Mouse (Mus musculus) lung, embryonic 14.5 days (tissue): Measurements from ENCODE around the gene Serinc5. TPM values are rescaled to one million over a fixed set of nuclear protein-coding genes. Genes with fewer than 3 reads are reported as not detected.
A peak's percentile ranks its signal among the peaks of the same experiment; 100 is the strongest.

Experiments used
- ATAC-seq: fragments of 200-750 bp; cut with Nextera tagmentation; 2 replicates; pipeline ENCODE4 v1.8.0; 2017; ENCODE audit warnings: mild to moderate bottlenecking, moderate TSS enrichment, moderate library complexity; ENCODE audit not compliant: insufficient read depth
- DNase-seq: peaks from one replicate; pipeline ENCODE4 v3.0.0-alpha.2; 2015
- H3K27ac ChIP-seq: fragments of 300-500 bp; sonication (generic); 2 replicates; pipeline ENCODE4 v1.5.1; 2014; ENCODE audit warnings: low read depth, mild to moderate bottlenecking, moderate library complexity
- H3K27me3 ChIP-seq: fragments of 300-500 bp; sonication (generic); 2 replicates; pipeline ENCODE4 v1.6.1; 2014; ENCODE audit warnings: low read length, control low read depth; ENCODE audit not compliant: insufficient read depth
- H3K36me3 ChIP-seq: fragments of 300-500 bp; sonication (generic); 2 replicates; pipeline ENCODE4 v1.6.1; 2014; ENCODE audit warnings: control low read depth; ENCODE audit not compliant: insufficient read depth
- H3K4me1 ChIP-seq: fragments of 300-500 bp; sonication (generic); 2 replicates; pipeline ENCODE4 v1.6.1; 2014; ENCODE audit warnings: antibody characterized with exemption, control low read depth; ENCODE audit not compliant: insufficient read depth
- H3K4me2 ChIP-seq: fragments of 300-500 bp; sonication (generic); 2 replicates; pipeline ENCODE4 v1.6.1; 2014; ENCODE audit warnings: mild to moderate bottlenecking
- H3K4me3 ChIP-seq: fragments of 300-500 bp; sonication (generic); 2 replicates; pipeline ENCODE4 v1.5.1; 2014; ENCODE audit warnings: low read depth, low read length
- H3K9ac ChIP-seq: fragments of 300-500 bp; sonication (generic); 2 replicates; pipeline ENCODE4 v1.6.1; 2014
- H3K9me3 ChIP-seq: fragments of 300-500 bp; sonication (generic); 2 replicates; pipeline ENCODE4 v1.6.1; 2016; ENCODE audit warnings: low read depth, low read length, control low read depth
- CTCF ChIP-seq: IDR thresholded peaks from 2 replicates; pipeline ENCODE4 v1.5.1; 2016; ENCODE audit warnings: antibody characterized with exemption, low read depth
- WGBS: fragments of 180-500 bp; shearing (Covaris S2); extraction: QIAGEN DNeasy Blood & Tissue Kit; methylation state at CpG from one replicate; pipeline ENCODE4 v1.1.7; 2014; 5-methylcytosine and 5-hydroxymethylcytosine counted together
- polyA plus RNA-seq: library from polyadenylated mRNA; unstranded; fragments of >200 nt; fragmentation: Nextera tagmentation; extraction: Ambion mirVana; gene quantifications from 2 replicates; pipeline ENCODE4 v1.2.1, GENCODE M21; 2014

Serinc5 gene
- polyA plus RNA-seq, 1 experiment from 2014 or later: 22.0 TPM

- Histone ChIP-seq H3K4me1 (no peaks in the 10 kb centered on the region), H3K4me2 (no peak overlapping the region), H3K4me3 (no peak overlapping the region), H3K9ac (no peak overlapping the region), H3K27me3 (no peaks in the 10 kb centered on the region), H3K27ac (no peak overlapping the region), H3K9me3 (no peaks in the 10 kb centered on the region), H3K36me3 (no peaks in the 10 kb centered on the region)
- TF ChIP-seq CTCF: no peak
- 74% methylated on average over 3 of the region's 3 CpGs for WGBS
- DNase-seq (no peak), ATAC-seq (no peak)
Observed at GRCm38 (mm10) chr13:92739858-92740257, 129.0 kb downstream of the Serinc5 start.

GRCm38 (mm10) chr13:92740671-92741270, 129.9 kb downstream of the Serinc5 start:
- H3K27me3 ChIP-seq: no peaks in the 10 kb centered on the region
- DNase-seq (peak; percentile 89), ATAC-seq (peak; percentile 50; the same call in 1 of the 2 replicates)
- TF ChIP-seq CTCF: peak; percentile 81
- no peak overlapping the region for H3K9ac ChIP-seq
- H3K27ac ChIP-seq: no peak overlapping the region
- WGBS: 4% methylated on average over 2 of the region's 2 CpGs
- H3K4me3 ChIP-seq: no peak overlapping the region
- no peak overlapping the region for H3K4me2 ChIP-seq
- no peaks in the 10 kb centered on the region for H3K4me1 ChIP-seq
- H3K36me3 ChIP-seq: no peaks in the 10 kb centered on the region
- no peaks in the 10 kb centered on the region for H3K9me3 ChIP-seq

DNA sequence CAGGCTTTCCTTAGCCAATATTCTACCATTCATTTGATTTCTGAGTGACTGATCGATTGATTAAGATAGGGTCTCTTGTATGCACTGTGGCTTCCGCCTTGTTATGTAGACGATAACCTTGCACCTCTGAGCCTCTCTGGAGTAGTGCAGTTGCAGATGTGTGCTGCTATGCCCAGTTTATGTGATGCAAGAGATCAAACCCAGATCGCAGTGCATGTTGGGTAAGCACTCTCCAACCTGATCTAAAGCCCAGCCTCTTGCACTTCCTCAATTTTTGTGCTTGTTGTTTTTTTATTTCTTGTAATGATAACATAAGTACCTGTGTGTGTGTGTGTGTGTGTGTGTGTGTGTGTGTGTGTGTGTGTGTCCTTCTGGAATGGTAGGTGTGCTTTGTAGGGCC, 132.0 kb downstream of the Serinc5 start:
- no peaks in the 10 kb centered on the region for H3K4me1 ChIP-seq
- WGBS: 86% methylated on average over 4 of the region's 4 CpGs
- H3K9ac ChIP-seq: no peak overlapping the region
- no peak overlapping the region for H3K4me3 ChIP-seq
- H3K4me2 ChIP-seq: no peak overlapping the region
- no peak for TF ChIP-seq CTCF
- no peak overlapping the region for H3K27ac ChIP-seq
- no peaks in the 10 kb centered on the region for H3K9me3 ChIP-seq
- no peaks in the 10 kb centered on the region for H3K27me3 ChIP-seq
- no peak for ATAC-seq
- no peak for DNase-seq
- H3K36me3 ChIP-seq: no peaks in the 10 kb centered on the region

GRCm38 (mm10) chr13:92743337-92743736, 132.4 kb downstream of the Serinc5 start:
- WGBS: 70% methylated on average over 5 of the region's 5 CpGs
- DNase-seq (no peak), ATAC-seq (peak; percentile 65)
- H3K27me3 ChIP-seq: no peaks in the 10 kb centered on the region
- H3K27ac ChIP-seq: no peak overlapping the region
- H3K9me3 ChIP-seq: no peaks in the 10 kb centered on the region
- H3K4me2 ChIP-seq: no peak overlapping the region
- no peaks in the 10 kb centered on the region for H3K4me1 ChIP-seq
- H3K36me3 ChIP-seq: no peaks in the 10 kb centered on the region
- H3K9ac ChIP-seq: no peak overlapping the region
- no peak overlapping the region for H3K4me3 ChIP-seq
- TF ChIP-seq CTCF: no peak

DNA sequence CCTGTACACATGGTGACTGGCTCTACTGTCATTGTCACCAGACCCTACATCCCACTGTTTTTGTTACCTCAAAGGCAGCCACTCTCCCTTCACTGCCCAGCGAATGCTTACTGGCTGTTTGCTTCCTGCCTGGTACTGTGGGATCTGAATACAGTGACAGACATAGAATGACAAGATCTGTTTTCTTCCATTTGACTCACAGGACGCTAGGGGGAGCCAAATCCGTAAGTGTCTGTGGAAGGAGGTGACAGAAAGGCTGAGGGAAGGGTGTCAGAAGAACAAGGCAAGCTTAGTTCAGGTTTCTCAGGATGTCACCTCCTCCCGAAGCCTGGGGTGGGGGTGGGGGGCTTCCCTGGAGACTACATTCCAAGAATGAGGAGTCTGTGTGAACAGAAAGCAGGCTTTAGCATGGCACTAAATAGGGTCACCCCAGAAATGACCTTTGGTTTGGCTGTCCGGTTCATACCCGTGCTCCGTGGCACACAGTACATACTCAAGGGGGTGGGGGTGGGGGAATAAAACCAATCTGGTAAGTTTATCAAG, 140.2 kb downstream of the Serinc5 start:
- Histone ChIP-seq H3K4me2 (peak overlapping the region; percentile 12; the same call in 1 of the 2 replicates), H3K9ac (no peak overlapping the region), H3K36me3 (no peaks in the 10 kb centered on the region), H3K27ac (no peak overlapping the region), H3K4me1 (no peaks in the 10 kb centered on the region), H3K9me3 (no peaks in the 10 kb centered on the region), H3K4me3 (no peak overlapping the region), H3K27me3 (no peaks in the 10 kb centered on the region)
- DNase-seq (peak; percentile 87), ATAC-seq (peak; percentile 69)
- WGBS: 11% methylated on average over 7 of the region's 7 CpGs
- TF ChIP-seq CTCF: peak; percentile 94

DNA sequence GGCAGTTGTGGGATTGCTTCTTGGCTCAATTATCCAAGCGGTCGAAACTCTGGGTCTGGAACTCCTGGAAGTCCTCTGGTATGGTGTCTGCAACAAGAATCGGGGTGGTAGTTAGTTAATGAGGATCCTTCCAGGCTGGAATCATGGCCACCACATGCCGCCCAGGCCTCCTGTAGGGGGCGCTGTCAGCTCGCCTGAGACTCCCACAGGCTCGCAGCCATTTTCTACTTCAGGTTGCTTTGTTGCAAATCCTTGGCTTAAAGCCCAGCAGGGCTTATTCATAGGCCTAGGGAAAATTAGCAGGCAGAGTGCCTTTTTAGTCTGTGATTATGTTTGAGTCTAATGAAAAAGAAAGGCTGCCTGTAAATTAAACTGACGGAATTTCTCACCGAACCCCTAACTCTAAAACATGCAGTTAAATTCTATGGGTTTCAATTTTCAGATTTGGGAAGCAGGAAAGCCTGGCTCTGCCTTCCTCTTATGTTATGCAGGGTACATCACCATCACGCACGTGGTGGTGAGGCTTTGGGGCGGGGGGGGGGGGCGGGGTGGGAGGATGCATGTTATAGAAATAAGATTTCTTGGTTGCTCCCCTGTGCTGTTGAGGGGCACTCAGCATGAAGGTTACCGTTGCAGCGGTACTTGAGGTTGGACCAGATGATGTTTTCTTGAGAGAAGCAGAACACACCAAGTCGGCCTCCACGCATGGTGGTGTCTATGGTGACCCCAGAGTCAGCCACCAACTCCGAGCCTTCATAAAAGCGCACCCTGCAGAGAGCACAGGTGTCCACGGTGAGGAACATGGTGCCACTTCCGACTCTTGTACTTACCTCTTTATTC, 141.1 kb downstream of the Serinc5 start:
- WGBS: 64% methylated on average over 21 of the region's 21 CpGs
- Histone ChIP-seq H3K27ac (no peak overlapping the region), H3K4me1 (no peaks in the 10 kb centered on the region), H3K4me2 (no peak overlapping the region), H3K36me3 (no peaks in the 10 kb centered on the region), H3K9me3 (no peaks in the 10 kb centered on the region), H3K4me3 (no peak overlapping the region), H3K27me3 (no peaks in the 10 kb centered on the region), H3K9ac (no peak overlapping the region)
- ATAC-seq (peak; percentile 78), DNase-seq (peak; percentile 95)
- TF ChIP-seq CTCF: peak; percentile 88

- no peak for TF ChIP-seq CTCF
- ATAC-seq (no peak), DNase-seq (no peak)
- no peaks in the 10 kb centered on the region for H3K9me3 ChIP-seq
- no peak overlapping the region for H3K9ac ChIP-seq
- 85% methylated on average over 8 of the region's 8 CpGs for WGBS
- H3K27me3 ChIP-seq: no peaks in the 10 kb centered on the region
- no peak overlapping the region for H3K4me3 ChIP-seq
- H3K27ac ChIP-seq: no peak overlapping the region
- H3K36me3 ChIP-seq: no peaks in the 10 kb centered on the region
- no peak overlapping the region for H3K4me2 ChIP-seq
- H3K4me1 ChIP-seq: no peaks in the 10 kb centered on the region
Observed at GRCm38 (mm10) chr13:92753676-92754075, 142.8 kb downstream of the Serinc5 start.
